Mouse (Mus musculus) liver, adult 2 months (tissue): Measurements from ENCODE around the gene Ajuba.

ENCODE experiments used
- CTCF ChIP-seq: fragments of 200-500 bp; IDR thresholded peaks from 2 replicates; pipeline ENCODE4 v1.5.1; 2011; ENCODE audit warnings: low read depth, low read length, control low read depth
- POLR2A ChIP-seq: fragments of 200-500 bp; IDR thresholded peaks from 2 replicates; pipeline ENCODE4 v1.6.1; 2011; ENCODE audit warnings: low read length, control low read depth; ENCODE audit not compliant: insufficient read depth; ENCODE audit errors: extremely low read depth

DNA sequence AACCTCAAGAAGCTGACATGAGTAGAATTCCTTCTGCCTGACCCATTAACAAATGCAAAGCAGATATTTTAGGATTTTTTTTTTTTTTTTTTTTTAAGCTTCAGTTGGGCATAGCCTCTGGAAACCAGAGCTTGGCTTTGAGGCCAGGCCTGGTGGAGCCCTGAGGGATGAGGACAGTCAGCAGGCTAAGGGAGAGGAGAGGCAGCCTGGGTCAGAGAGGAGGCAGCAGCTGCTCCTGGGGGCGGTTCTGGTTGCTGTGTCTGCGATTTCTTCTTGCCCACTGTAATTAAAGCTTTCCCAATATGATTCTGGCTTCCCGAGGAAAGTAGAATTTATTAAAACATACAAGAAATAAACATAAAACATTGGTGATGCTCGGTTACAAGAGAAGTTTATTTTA is 31.9 kb upstream of the Ajuba start:
- TF ChIP-seq CTCF (no peak), POLR2A (no peak)
